Mouse (Mus musculus): Measurements from ENCODE around the gene Dupd1. TPM values are rescaled to one million over a fixed set of nuclear protein-coding genes. Genes with fewer than 3 reads are reported as not detected.
A peak's percentile ranks its signal among the peaks of the same experiment; 100 is the strongest.

Dupd1 gene
- polyA plus RNA-seq (2017; shearing (Covaris generic)) = not detected

- ATAC-seq = no peak
Measured at GRCm38 (mm10) chr14:21714486-21714885, at the start of gene Dupd1. Gene Dupd1 (minus strand): TSS chr14:21714576.

- ATAC-seq = no peak
Measured at GRCm38 (mm10) chr14:21763736-21764135, 49.4 kb upstream of the Dupd1 start.

GRCm38 (mm10) chr14:21761560-21761959 lies 47.2 kb upstream of the Dupd1 start:
- no peak for ATAC-seq

GRCm38 (mm10) chr14:21753367-21753766 lies 39.0 kb upstream of the Dupd1 start:
- no peak for ATAC-seq

- no peak for ATAC-seq
Measured at GRCm38 (mm10) chr14:21752411-21752810, 38.0 kb upstream of the Dupd1 start.

GRCm38 (mm10) chr14:21750881-21751542 lies 36.6 kb upstream of the Dupd1 start, which contains the start of gene Dusp13:
Gene Dusp13 (minus strand): TSS chr14:21751181.
- ATAC-seq = peak; percentile 74

DNA sequence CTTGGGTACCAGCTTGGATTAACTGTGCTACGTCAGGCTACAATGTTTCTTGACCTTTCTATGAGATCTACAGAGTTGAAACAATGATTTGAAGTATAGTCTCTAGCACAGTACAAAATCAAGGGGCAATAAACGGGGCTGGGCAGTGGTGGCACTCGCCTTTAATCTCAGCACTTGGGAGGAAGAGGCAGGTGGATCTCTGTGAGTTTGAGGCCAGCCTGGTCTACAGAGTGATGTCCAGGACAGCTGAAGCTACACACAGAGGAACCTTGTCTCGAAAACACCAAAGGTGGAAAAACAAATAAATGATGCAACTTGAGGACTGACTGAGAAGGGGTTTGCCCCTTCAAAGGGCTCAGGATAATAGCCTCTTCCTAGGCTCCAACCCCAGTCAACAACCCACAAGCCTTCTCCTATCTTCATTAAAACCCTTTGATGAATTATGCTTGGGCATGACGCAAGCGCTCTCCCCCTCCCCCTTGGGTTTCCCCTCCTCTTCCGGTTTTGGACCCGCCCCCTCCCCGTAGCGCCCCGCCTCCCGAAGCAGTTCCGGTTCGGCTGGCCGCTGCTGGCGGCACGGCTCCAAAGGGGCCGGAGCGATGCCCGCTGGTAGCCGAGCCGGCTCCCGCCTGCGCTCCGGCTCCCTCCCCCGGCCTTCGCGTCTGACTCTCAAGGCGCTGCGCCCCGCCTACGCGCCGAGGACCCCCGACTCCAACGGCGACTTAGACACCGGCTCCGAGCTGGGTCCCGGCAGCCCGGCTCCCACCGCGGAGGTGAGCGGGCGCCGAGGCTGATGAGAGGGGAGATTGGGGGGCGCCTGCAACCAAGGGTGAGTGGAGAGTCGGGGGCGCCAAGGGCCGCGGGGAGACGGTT lies 35.9 kb upstream of the Dupd1 start, which contains the start of gene Samd8:
TSS of gene Samd8 (plus strand) at position 524 of the 873 bp plus-strand sequence.
- ATAC-seq = peak; percentile 83

GRCm38 (mm10) chr14:21748142-21748870 lies 33.9 kb upstream of the Dupd1 start:
- no peak for ATAC-seq

GRCm38 (mm10) chr14:21747436-21748141 lies 33.2 kb upstream of the Dupd1 start:
- ATAC-seq = no peak

DNA sequence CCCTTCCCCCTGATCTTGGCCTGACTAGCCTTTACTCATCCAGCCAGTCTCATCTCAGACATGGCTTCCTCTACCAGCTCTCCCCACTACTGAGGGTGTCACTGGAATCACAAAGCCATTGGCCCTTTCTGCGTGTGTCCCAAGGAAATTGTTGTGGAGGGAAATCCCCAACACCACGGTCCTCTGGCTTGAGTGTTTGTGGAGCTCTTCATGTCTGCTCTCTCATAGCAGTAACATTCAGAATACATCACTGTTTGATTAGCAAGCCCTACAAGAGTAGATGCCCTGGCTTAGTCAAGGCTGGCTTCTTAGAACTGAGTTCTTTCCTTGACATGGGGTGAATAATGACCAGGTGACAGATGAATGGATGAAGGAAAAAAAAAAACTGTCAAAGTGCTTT lies 32.5 kb upstream of the Dupd1 start:
- ATAC-seq = no peak

DNA sequence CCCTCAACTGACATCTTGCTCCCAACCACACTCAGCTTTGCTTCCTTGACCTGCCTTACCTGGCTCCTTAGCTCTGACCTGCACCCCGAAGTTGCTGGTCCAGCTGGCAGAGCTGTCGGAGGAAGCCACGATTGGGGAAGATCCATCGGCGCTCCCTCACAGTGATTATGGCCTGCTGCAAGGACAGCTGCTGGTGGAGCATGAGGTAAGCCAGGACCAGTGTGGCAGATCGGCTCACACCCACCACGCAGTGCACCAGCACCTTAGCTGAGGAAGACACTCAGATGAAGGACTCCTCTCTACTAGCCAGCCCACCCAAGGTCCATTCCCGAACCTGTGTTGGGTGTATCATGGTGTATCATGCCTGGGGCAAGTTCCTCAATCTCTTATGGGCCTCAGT lies 31.9 kb upstream of the Dupd1 start:
- ATAC-seq = no peak

DNA sequence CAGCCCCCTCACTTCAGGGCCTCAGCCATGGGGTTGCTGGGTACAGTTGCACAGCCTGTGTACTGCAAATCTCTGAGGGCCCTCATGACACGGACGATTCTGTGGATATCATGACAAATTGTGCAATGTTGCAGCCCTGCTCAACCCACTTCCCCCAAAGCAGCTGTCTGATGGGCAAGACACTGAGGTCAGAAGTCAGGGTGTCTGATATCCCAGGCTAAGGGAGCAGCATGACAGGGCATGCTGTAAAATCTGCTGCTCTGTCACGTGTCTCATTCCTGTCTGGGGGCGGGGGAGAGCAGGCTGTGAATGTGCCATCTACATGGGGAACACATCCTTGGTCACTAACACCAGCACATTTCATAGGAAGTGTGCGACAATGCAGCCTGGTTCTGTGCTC lies 30.8 kb upstream of the Dupd1 start:
- no peak for ATAC-seq

- no peak for ATAC-seq
Measured at GRCm38 (mm10) chr14:21744169-21744568, 29.8 kb upstream of the Dupd1 start.

DNA sequence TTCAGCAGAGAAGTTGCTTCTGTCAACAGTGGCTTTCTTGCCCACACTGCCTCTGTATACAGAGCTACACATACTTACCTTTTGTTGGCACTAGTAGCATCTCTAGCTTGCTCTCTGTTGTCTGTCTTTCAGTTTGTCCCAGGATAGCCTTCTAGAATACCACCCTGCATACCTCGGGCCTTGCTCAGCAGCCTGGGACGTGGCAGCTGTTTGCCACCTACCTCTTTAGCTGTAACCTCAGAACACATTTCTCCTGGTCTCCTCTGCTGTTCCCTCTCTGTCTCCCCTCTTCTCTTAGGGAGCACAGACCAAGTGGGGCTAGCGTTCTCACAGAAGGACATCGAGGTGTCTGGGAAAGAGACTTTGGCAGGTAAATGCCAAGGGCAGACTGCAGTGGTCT lies 28.1 kb upstream of the Dupd1 start:
- ATAC-seq = no peak

GRCm38 (mm10) chr14:21741786-21742185 lies 27.4 kb upstream of the Dupd1 start:
- peak; percentile 92 for ATAC-seq

DNA sequence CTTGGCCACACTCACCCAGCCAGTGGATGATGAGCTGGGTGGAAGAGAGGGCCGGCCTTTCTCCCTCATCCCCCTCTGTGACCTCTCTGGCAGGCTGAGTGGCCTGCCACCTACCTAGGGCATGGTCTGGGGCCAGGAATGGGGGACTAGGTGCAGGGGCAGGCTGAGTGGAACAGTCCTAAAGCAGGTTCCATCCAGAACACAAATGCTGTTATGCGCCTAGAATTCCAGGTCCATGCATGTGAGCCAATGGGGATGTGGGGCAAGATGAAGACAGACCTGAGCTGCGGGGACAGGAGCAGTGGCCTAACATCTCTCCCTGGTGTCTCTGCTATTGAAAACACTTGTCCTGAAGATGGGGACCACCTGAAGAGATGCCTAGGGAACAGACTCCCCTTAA lies 26.9 kb upstream of the Dupd1 start:
- no peak for ATAC-seq

GRCm38 (mm10) chr14:21740345-21740744 lies 26.0 kb upstream of the Dupd1 start:
- no peak for ATAC-seq

DNA sequence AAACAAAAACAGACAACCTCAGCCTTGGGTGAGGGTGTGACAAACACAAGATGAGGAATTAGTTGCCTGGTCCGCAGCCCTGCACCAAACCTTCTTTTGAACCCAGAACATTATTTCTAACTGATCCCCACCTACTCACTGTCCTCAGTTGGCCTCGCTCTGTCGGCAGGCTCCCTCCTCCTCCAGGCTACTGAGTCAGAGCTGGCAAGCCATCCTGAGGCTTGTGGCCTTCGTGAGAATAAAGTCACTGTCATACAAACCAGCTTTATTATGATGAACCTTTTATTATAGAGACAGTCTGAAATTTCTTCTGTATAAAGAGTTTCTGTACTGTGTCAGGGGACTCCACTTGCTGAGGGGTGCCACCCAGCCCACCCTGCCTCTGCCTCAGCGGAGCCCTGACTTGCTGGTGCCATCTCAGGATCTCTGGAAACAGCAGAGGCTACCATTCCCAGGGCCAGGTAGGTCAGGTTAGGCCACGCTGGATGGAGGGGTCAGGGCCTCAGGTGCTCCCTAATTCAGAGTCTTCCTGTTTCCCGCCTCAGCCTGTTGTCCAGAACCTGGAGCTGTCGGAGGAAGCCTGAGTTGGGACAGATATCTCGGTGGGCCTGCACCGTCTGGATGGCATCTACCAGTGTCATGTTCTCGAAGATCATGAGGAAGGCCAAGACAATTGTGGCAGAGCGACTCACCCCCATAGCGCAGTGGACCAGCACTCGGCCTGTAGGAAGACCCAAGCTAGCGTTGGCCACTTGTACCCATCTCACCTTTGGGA lies 18.9 kb upstream of the Dupd1 start:
- no peak for ATAC-seq

DNA sequence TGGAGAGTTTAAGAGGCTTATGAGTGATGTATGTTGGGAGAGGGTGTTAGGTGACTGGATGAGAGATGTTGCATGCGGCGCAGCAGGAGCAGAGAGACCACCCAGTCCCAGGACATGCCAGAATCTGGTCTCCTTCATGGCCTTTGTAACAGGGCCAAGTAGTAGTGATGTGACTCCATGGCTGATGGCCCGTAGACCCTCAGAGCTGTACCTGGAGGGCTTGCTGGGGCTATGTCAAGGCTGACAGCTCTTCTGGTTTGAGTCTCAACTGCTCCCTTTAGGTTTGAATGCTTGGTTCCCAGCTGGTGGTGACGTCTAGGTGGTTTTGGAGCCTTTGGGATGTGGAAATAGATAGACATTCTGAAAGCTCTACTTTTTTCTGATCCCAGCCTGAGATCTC lies 15.6 kb upstream of the Dupd1 start:
- no peak for ATAC-seq

DNA sequence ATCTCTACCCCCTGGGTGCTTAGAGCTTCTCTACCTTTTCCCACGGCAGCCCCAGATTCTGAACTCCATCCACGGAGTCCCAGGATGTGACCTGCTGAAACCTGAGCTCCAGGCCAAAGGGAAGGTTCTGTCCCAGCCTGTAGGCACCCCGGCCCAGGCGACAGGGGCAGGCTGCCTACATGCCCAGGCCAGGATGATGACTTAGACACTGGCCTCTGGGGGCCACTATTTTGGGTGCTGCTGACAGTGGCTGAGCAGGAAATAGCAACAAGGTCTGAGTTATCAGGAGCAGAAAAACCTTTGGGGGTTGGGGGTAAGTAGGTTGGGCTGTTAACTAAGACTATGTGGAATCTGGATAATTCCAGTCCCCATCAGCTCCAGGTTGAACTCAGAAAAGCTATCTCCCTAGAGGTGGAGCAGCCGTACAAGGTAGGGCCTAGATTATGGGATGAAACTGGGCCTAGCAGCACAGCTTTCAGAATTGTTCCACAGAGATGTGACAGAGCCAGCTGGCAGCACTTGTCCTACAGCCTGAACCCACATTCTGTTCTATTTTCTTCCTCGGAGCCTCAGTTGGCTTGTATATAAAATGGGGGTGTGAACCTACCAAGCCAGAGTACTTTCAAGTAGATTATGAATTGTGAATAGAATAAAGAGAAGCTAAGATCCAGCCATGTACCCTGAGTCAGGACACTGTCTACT lies 14.8 kb upstream of the Dupd1 start:
- no peak for ATAC-seq
